Comparison of ENCODE assay signal across 25 mouse cellular contexts in genomic region chr16:75249170-75249569, GRCm38 (mm10).
DNase-seq lines count a peak whose midpoint lies in the region; ATAC-seq lines count a peak whose summit lies in the region.
"Had no signal": no experiment of that assay in that cellular context is flagged by ENCODE, and none has a peak within 500 bp of the region (broad histone marks: within the 10 kb centered on the region; RNA-seq: fewer than 3 reads in every experiment).

No protein-coding gene starts in this region.

- peak; percentile 34; the same call in 1 of the 2 replicates for ATAC-seq in hindbrain, embryonic 14.5 days (ENCODE audit: low FRiP score)
- no peak for ATAC-seq in hindbrain, embryonic 12.5 days (ENCODE audit: low FRiP score)
- ATAC-seq in neural tube, embryonic 14.5 days (ENCODE audit: low read depth), result peak; percentile 65; the same call in 1 of the 2 replicates
- ATAC-seq: CD4-positive, CD25-positive, alpha-beta regulatory T cell, adult 4 months; forebrain, embryonic 14.5 days; intestine, embryonic 16.5 days; liver, postnatal 0 days had no signal

- intact Hi-C loops in gastrocnemius, postnatal 14 days (cut with DNase I; ENCODE audit: low total_unique reads), result no loop called here

- H3K36me3 ChIP-seq in hindbrain, embryonic 14.5 days (replicated peaks; ENCODE audit: control insufficient read depth, insufficient read depth), result no peaks in the 10 kb centered on the region
- no peaks in the 10 kb centered on the region for H3K36me3 ChIP-seq in hindbrain, embryonic 12.5 days
- H3K36me3 ChIP-seq in neural tube, embryonic 14.5 days (ENCODE audit: control insufficient read depth, insufficient read depth, low read length), result no peaks in the 10 kb centered on the region
- H3K36me3 ChIP-seq: embryonic facial prominence, embryonic 13.5 days; heart, embryonic 10.5 days; limb, embryonic 12.5 days; neural tube, embryonic 12.5 days had no signal

- no peaks in the 10 kb centered on the region for H3K27me3 ChIP-seq in hindbrain, embryonic 14.5 days (ENCODE audit: control insufficient read depth, insufficient read depth, low read length)
- no peaks in the 10 kb centered on the region for H3K27me3 ChIP-seq in hindbrain, embryonic 12.5 days
- H3K27me3 ChIP-seq in neural tube, embryonic 14.5 days (ENCODE audit: control insufficient read depth, insufficient read depth, low read length), result no peaks in the 10 kb centered on the region
- H3K27me3 ChIP-seq: embryonic facial prominence, embryonic 13.5 days; limb, embryonic 12.5 days; neural tube, embryonic 12.5 days had no signal

- H3K4me1 ChIP-seq in hindbrain, embryonic 14.5 days (replicated peaks; ENCODE audit: control insufficient read depth, insufficient read depth, low read length), result no peaks in the 10 kb centered on the region
- no peaks in the 10 kb centered on the region for H3K4me1 ChIP-seq in hindbrain, embryonic 12.5 days
- H3K4me1 ChIP-seq in neural tube, embryonic 14.5 days (ENCODE audit: control insufficient read depth, insufficient read depth, low read length), result no peaks in the 10 kb centered on the region
- H3K4me1 ChIP-seq: embryonic facial prominence, embryonic 13.5 days; heart, embryonic 10.5 days; limb, embryonic 12.5 days; neural tube, embryonic 12.5 days had no signal

- H3K4me2 ChIP-seq in hindbrain, embryonic 14.5 days (replicated peaks), result no peak overlapping the region
- H3K4me2 ChIP-seq in hindbrain, embryonic 12.5 days (replicated peaks), result no peak overlapping the region
- H3K4me2 ChIP-seq in neural tube, embryonic 14.5 days (ENCODE audit: low read depth, low read length), result no peak overlapping the region
- H3K4me2 ChIP-seq: embryonic facial prominence, embryonic 13.5 days; limb, embryonic 12.5 days; liver, embryonic 11.5 days; midbrain, embryonic 11.5 days; neural tube, embryonic 12.5 days had no signal

- no peak overlapping the region for H3K4me3 ChIP-seq in hindbrain, embryonic 14.5 days (replicated peaks; ENCODE audit: low read length)
- no peak overlapping the region for H3K4me3 ChIP-seq in hindbrain, embryonic 12.5 days
- no peak overlapping the region for H3K4me3 ChIP-seq in neural tube, embryonic 14.5 days (ENCODE audit: low read depth, low read length)
- H3K4me3 ChIP-seq: embryonic facial prominence, embryonic 13.5 days; gastrocnemius, adult 2 months; heart, embryonic 10.5 days; limb, embryonic 12.5 days; neural tube, embryonic 12.5 days had no signal

- 34% methylated on average over 5 of the region's 5 CpGs for WGBS in hindbrain, embryonic 14.5 days
- 38% methylated on average over 5 of the region's 5 CpGs for WGBS in hindbrain, embryonic 12.5 days
- 16% methylated on average over 5 of the region's 5 CpGs for WGBS in neural tube, embryonic 14.5 days

- no peaks in the 10 kb centered on the region for H3K9me3 ChIP-seq in hindbrain, embryonic 14.5 days (ENCODE audit: control insufficient read depth, low read length)
- H3K9me3 ChIP-seq in hindbrain, embryonic 12.5 days (replicated peaks), result no peaks in the 10 kb centered on the region
- H3K9me3 ChIP-seq in neural tube, embryonic 14.5 days (ENCODE audit: control insufficient read depth, low read length), result no peaks in the 10 kb centered on the region
- H3K9me3 ChIP-seq: embryonic facial prominence, embryonic 13.5 days; heart, embryonic 10.5 days; limb, embryonic 12.5 days; neural tube, embryonic 12.5 days had no signal

- no peak overlapping the region for H3K9ac ChIP-seq in hindbrain, embryonic 14.5 days
- no peak overlapping the region for H3K9ac ChIP-seq in hindbrain, embryonic 12.5 days
- no peak overlapping the region for H3K9ac ChIP-seq in neural tube, embryonic 14.5 days (replicated peaks; ENCODE audit: low read depth, low read length)
- H3K9ac ChIP-seq: embryonic facial prominence, embryonic 13.5 days; limb, embryonic 12.5 days; liver, postnatal 0 days; neural tube, embryonic 12.5 days had no signal

- H3K27ac ChIP-seq in hindbrain, embryonic 14.5 days, result peak overlapping the region; percentile 49; the same call in 1 of the 2 replicates
- no peak overlapping the region for H3K27ac ChIP-seq in hindbrain, embryonic 12.5 days
- no peak overlapping the region; the same call in 1 of the 2 replicates for H3K27ac ChIP-seq in neural tube, embryonic 14.5 days (ENCODE audit: low read depth, low read length)
- H3K27ac ChIP-seq: embryonic facial prominence, embryonic 13.5 days; gastrocnemius, adult 2 months; heart, embryonic 10.5 days; limb, embryonic 12.5 days; neural tube, embryonic 12.5 days had no signal

- DNase-seq in hindbrain, embryonic 14.5 days (ENCODE audit: low spot score), result no peak
- peak; percentile 34 for DNase-seq in Muller cell, postnatal 12 days (ENCODE audit: inconsistent ontology term)
- DNase-seq in embryo, embryonic 10.5 days (ENCODE audit: low spot score), result peak; percentile 15
- DNase-seq in cerebellum, adult 9-10 months, result no peak
- no peak for DNase-seq in gastrocnemius, postnatal 14 days
- DNase-seq: cerebellum, adult 18-20 months; cerebellum, postnatal 25 days; gastrocnemius, adult 2 months; heart, postnatal 4 days; kidney, postnatal 25 days; liver, postnatal 0 days; lung, postnatal 10 days; right cerebral cortex, postnatal 25 days; spleen, adult 18-20 months had no signal

Comparison
In these comparisons a context has a peak if more than half of its experiments do, and no peak if none do; other contexts are left out.
1. DNase-seq: peak in Muller cell, postnatal 12 days (single experiment) and embryo, embryonic 10.5 days (single experiment); none in hindbrain, embryonic 14.5 days (single experiment), cerebellum, adult 9-10 months (single experiment) and gastrocnemius, postnatal 14 days (single experiment).